Mouse (Mus musculus) cerebellum, adult 2 months (tissue): ENCODE results near the gene Sh3bgr.

Experiments
- CTCF ChIP-seq: fragments of 200-500 bp; IDR thresholded peaks from 2 replicates; pipeline ENCODE4 v1.5.1; 2011; ENCODE audit warnings: low read depth, mild to moderate bottlenecking, control low read depth, low read length, moderate library complexity, borderline replicate concordance; ENCODE audit not compliant: insufficient read depth
- POLR2A ChIP-seq: fragments of 200-500 bp; IDR thresholded peaks from 2 replicates; pipeline ENCODE4 v1.6.1; 2011; ENCODE audit warnings: low read length, control low read depth, borderline replicate concordance; ENCODE audit not compliant: insufficient read depth

DNA sequence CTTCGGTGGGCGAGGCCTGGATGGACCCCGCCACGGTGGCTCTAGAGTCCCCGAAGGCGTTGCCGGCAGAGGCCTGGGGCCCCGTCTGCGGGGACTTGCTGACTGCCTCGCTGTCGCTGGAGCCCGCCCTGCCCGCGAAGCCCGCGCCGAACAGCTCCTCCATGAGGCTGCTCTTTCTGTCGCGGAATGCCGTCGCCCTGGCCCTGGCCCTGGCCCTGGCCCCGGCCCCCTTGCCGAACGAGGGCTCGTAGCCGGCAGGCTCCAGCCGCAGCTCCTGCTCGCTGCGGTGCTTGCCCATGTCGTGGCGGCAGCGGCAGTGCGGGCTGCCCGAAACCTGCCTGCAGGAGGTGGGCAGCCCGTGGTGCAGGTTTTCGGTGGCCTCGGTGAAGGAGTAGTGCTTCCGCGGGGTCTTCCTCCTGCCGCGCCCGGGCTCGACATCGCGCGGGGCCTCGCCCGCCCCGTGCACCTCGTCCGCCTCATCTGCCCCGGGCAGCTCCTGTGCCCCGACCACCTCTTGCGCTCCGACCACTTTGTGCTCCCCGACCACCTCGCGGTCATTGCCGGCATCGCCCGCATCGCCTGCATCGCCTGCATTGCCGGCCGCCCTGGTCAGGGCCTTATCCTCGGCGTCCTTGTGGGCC, 41.0 kb upstream of the Sh3bgr start:
- TF ChIP-seq CTCF: 0 out of 2 replicates have a peak, but pooled peaks have one; percentile 15
- TF ChIP-seq POLR2A: no peak
